Mouse (Mus musculus): ENCODE data around the gene Ermp1.

DNA sequence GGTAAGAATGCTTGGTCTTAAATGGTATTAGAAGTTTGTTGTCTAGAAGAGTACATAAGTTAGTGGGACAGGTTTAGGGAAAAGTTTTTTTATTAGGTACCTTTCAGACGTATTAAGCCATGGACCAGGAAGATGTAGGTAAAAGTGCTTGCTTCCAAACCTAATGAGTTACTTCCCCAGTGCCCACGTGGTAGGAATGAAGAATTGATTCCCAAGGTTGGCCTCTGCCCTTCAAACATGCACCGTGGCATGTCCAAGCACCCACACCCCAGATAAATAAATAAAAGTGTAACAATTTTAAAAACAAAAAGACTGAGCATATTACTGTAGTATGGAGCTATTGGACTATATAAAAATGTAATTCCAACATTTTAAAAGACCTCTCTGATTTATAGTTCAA, 85.6 kb downstream of the Ermp1 start:
- no peak for TF ChIP-seq EP300 (IDR thresholded peaks at IDR 0.05; ENCODE audit: low read depth)
- no peak for TF ChIP-seq CTCF (IDR thresholded peaks at IDR 0.05; ENCODE audit: low read depth)
